Mouse (Mus musculus) hindbrain, postnatal 0 days (tissue): ENCODE measurements around the gene Mks1. TPM values are rescaled to one million over a fixed set of nuclear protein-coding genes. Genes with fewer than 3 reads are reported as not detected.

ENCODE experiments used
- ATAC-seq: fragments of 200-750 bp; cut with Nextera tagmentation; 2 replicates; pipeline ENCODE4 v1.8.0; 2017; ENCODE audit warnings: mild to moderate bottlenecking, moderate TSS enrichment, moderate library complexity
- DNase-seq: peaks from one replicate; pipeline ENCODE4 v3.0.0-alpha.2; 2015; ENCODE audit warnings: low spot score
- H3K27ac ChIP-seq: fragments of 300-500 bp; sonication (generic); 2 replicates; pipeline ENCODE4 v1.5.1; 2014; ENCODE audit warnings: mild to moderate bottlenecking
- H3K27me3 ChIP-seq: fragments of 300-500 bp; sonication (generic); 2 replicates; pipeline ENCODE4 v1.6.1; 2014; ENCODE audit warnings: low read length, mixed read lengths; ENCODE audit not compliant: insufficient read depth
- H3K36me3 ChIP-seq: fragments of 300-500 bp; sonication (generic); 2 replicates; pipeline ENCODE4 v1.6.1; 2014; ENCODE audit warnings: low read length, mixed read lengths; ENCODE audit not compliant: insufficient read depth
- H3K4me1 ChIP-seq: fragments of 300-500 bp; sonication (generic); 2 replicates; pipeline ENCODE4 v1.6.1; 2014; ENCODE audit warnings: antibody characterized with exemption, low read length, mixed read lengths; ENCODE audit not compliant: insufficient read depth
- H3K4me2 ChIP-seq: fragments of 300-500 bp; sonication (generic); 2 replicates; pipeline ENCODE4 v1.6.1; 2014; ENCODE audit warnings: low read depth, mild to moderate bottlenecking, low read length, moderate library complexity, mixed read lengths
- H3K4me3 ChIP-seq: fragments of 300-500 bp; sonication (generic); 2 replicates; pipeline ENCODE4 v1.5.1; 2014; ENCODE audit warnings: low read length
- H3K9ac ChIP-seq: fragments of 300-500 bp; sonication (generic); replicated peaks from 2 replicates; pipeline ENCODE4 v1.6.1; 2014; ENCODE audit warnings: mild to moderate bottlenecking, low read length, moderate library complexity, mixed read lengths
- H3K9me3 ChIP-seq: fragments of 300-500 bp; sonication (generic); 2 replicates; pipeline ENCODE4 v1.6.1; 2016; ENCODE audit warnings: low read length, mixed read lengths
- CTCF ChIP-seq: IDR thresholded peaks from 2 replicates; pipeline ENCODE4 v1.5.1; 2016; ENCODE audit warnings: antibody characterized with exemption, control low read depth, low read depth
- WGBS: fragments of 180-500 bp; shearing (Covaris S2); extraction: QIAGEN DNeasy Blood & Tissue Kit; methylation state at CpG from one replicate; pipeline ENCODE4 v1.1.7; 2014; 5-methylcytosine and 5-hydroxymethylcytosine counted together
- polyA plus RNA-seq: library from polyadenylated mRNA; unstranded; fragments of >200 nt; fragmentation: Nextera tagmentation; extraction: Ambion mirVana; gene quantifications from 2 replicates; pipeline ENCODE4 v1.2.1, GENCODE M21; 2015
- total RNA-seq: library from RNA; depleted of rRNA; stranded (reverse); fragments of >200 nt; gene quantifications from 2 replicates; pipeline ENCODE4 v1.2.3, GENCODE M21; 2014; rRNA removed

The Mks1 gene
- total and polyA plus RNA-seq, 2 experiments from 2014 or later, result 8.0 to 17.4 TPM

DNA sequence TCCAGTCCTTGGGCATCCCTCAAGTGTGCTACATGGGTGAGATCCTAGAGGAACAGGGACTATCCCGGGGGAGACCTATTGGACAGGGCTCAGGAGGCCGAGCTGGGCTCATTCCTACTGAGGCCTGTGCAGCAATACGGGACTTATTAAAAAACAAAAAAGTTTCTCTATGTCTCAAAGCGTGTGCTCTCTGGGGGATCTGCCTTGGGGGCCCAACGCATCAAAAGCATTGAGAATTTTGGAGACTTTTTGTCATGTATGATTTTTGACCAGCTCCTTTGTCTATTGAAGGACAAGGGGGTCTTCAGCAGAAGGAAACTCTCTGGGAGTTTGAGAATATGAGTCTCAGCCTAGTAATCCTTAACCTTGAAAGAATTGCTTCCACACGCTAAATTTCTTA is 39.2 kb downstream of the Mks1 start, which contains the start of gene Olfr462:
TSS of gene Olfr462 (minus strand) at position 101 of the 400 bp plus-strand sequence.
- H3K4me2 ChIP-seq, result no peak within 1 kb of the TSS
- no peaks in the 10 kb centered on the region for H3K9me3 ChIP-seq
- 91% methylated on average over 6 of the region's 6 CpGs for WGBS
- no peak within 1 kb of the TSS for H3K27ac ChIP-seq
- no peak within 1 kb of the TSS for H3K9ac ChIP-seq
- DNase-seq, result no peak
- H3K27me3 ChIP-seq, result no peaks in the 10 kb centered on the region
- H3K4me1 ChIP-seq, result no peaks in the 10 kb centered on the region
- ATAC-seq, result no peak
- TF ChIP-seq CTCF, result no peak
- H3K36me3 ChIP-seq, result no peaks in the 10 kb centered on the region
- H3K4me3 ChIP-seq, result no peak within 1 kb of the TSS

DNA sequence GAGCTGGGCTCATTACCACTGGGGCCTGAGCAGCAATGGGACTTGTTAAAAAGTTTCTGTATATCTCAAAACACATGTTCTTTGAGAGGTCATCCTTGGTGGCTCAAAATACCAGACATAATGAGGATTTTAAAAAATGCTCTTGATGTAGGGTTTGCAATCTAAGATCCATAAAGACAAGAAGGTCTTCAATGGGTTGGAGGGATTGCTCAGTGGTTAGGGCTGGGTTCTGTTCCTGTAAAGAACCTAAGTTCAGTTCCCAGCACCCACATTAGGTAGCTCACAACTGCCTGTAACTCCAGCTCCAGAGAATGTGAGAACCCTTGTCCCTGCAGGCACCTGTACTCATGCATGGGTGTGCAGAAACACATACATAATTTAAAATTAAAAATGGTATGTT is 44.3 kb downstream of the Mks1 start, which contains the start of gene Olfr463:
TSS of gene Olfr463 (minus strand) at position 101 of the 400 bp plus-strand sequence.
- no peak within 1 kb of the TSS for H3K27ac ChIP-seq
- no peaks in the 10 kb centered on the region for H3K9me3 ChIP-seq
- ATAC-seq, result no peak
- H3K4me2 ChIP-seq, result no peak within 1 kb of the TSS
- H3K9ac ChIP-seq, result no peak within 1 kb of the TSS
- H3K4me1 ChIP-seq, result no peaks in the 10 kb centered on the region
- H3K36me3 ChIP-seq, result no peaks in the 10 kb centered on the region
- no peak within 1 kb of the TSS for H3K4me3 ChIP-seq
- DNase-seq, result no peak
- H3K27me3 ChIP-seq, result no peaks in the 10 kb centered on the region
- TF ChIP-seq CTCF, result no peak

DNA sequence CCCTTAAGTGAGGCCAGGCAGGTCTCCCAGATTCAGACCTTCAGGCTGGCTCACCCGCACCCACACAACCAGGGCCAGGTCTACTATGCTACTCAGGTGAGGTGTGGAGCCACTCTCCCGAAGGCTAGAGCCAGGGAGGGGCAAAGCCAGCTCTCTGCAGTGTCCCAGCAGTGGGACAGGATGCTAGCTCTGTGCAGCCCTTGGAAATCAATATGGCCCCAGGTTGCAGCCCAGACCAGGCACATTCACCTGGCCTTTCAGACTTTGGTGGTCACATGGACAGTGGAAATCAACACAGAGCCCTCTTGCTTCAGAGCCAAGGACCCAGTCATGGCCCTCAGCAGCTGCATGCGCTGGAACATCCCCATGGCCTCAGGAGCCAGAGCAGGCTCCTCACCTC is 51.3 kb downstream of the Mks1 start:
- WGBS, result 86% methylated on average over 3 of the region's 3 CpGs
- no peak for TF ChIP-seq CTCF

More for the DNA sequence above, 51.3 kb downstream of the Mks1 start:
- Histone ChIP-seq H3K9ac (no peak overlapping the region), H3K4me2 (no peak overlapping the region), H3K36me3 (no peaks in the 10 kb centered on the region), H3K4me3 (no peak overlapping the region), H3K27ac (no peak overlapping the region), H3K27me3 (no peaks in the 10 kb centered on the region), H3K4me1 (no peaks in the 10 kb centered on the region), H3K9me3 (no peaks in the 10 kb centered on the region)
- ATAC-seq (no peak), DNase-seq (no peak)

Other genes starting within 250 kb of the Mks1 start
- gene Hsf5, start 236.1 kb upstream of the Mks1 start, total RNA-seq, result 0.10 and 0.29 TPM in 2 replicates
- 0.20 and 0.33 TPM in 2 replicates for gene Hsf5, start 236.1 kb upstream of the Mks1 start, polyA plus RNA-seq
- 0.90 and 10.7 TPM in 2 replicates for gene Rnf43, start 190.5 kb upstream of the Mks1 start, total RNA-seq
- 0.85 and 1.8 TPM in 2 replicates for gene Rnf43, start 190.5 kb upstream of the Mks1 start, polyA plus RNA-seq
- gene Supt4a, start 115.7 kb upstream of the Mks1 start, total RNA-seq, result 60.7 and 63.5 TPM in 2 replicates
- gene Supt4a, start 115.7 kb upstream of the Mks1 start, polyA plus RNA-seq, result 125 and 135 TPM in 2 replicates
- gene Tspoap1, start 92.7 kb upstream of the Mks1 start, total RNA-seq, result 103 and 137 TPM in 2 replicates
- 33.2 and 35.6 TPM in 2 replicates for gene Tspoap1, start 92.7 kb upstream of the Mks1 start, polyA plus RNA-seq
- gene Mpo, start 59.6 kb upstream of the Mks1 start, total RNA-seq, result 0.37 TPM in 1 of 2 replicates, not detected in the other
- 0.10 and 0.55 TPM in 2 replicates for gene Mpo, start 59.6 kb upstream of the Mks1 start, polyA plus RNA-seq
- gene Lpo, start 24.9 kb upstream of the Mks1 start, total RNA-seq, result 3.4 and 4.9 TPM in 2 replicates
- gene Lpo, start 24.9 kb upstream of the Mks1 start, polyA plus RNA-seq, result 3.3 and 4.3 TPM in 2 replicates
- 0.68 and 0.89 TPM in 2 replicates for gene Epx, start 22.3 kb downstream of the Mks1 start, total RNA-seq
- 1.6 and 2.2 TPM in 2 replicates for gene Epx, start 22.3 kb downstream of the Mks1 start, polyA plus RNA-seq
- gene Olfr462, start 39.1 kb downstream of the Mks1 start, total RNA-seq, result not detected in 2 replicates
- gene Olfr462, start 39.1 kb downstream of the Mks1 start, polyA plus RNA-seq, result not detected in 2 replicates
- not detected in 2 replicates for gene Olfr463, start 44.2 kb downstream of the Mks1 start, total RNA-seq
- not detected in 2 replicates for gene Olfr463, start 44.2 kb downstream of the Mks1 start, polyA plus RNA-seq
- 0.29 and 0.37 TPM in 2 replicates for gene Olfr464, start 67.8 kb downstream of the Mks1 start, total RNA-seq
- 0.16 TPM in 1 of 2 replicates, not detected in the other for gene Olfr464, start 67.8 kb downstream of the Mks1 start, polyA plus RNA-seq
- gene Dynll2, start 134.3 kb downstream of the Mks1 start, total RNA-seq, result 51.3 and 62.1 TPM in 2 replicates
- 59.7 and 60.5 TPM in 2 replicates for gene Dynll2, start 134.3 kb downstream of the Mks1 start, polyA plus RNA-seq
- 277 and 332 TPM in 2 replicates for gene Srsf1, start 194.2 kb downstream of the Mks1 start, total RNA-seq
- 124 and 130 TPM in 2 replicates for gene Srsf1, start 194.2 kb downstream of the Mks1 start, polyA plus RNA-seq
- 32.7 and 33.5 TPM in 2 replicates for gene Vezf1, start 215.1 kb downstream of the Mks1 start, total RNA-seq
- 29.2 and 31.9 TPM in 2 replicates for gene Vezf1, start 215.1 kb downstream of the Mks1 start, polyA plus RNA-seq
- gene Cuedc1, start 244.8 kb downstream of the Mks1 start, total RNA-seq, result 33.6 and 44.6 TPM in 2 replicates
- 35.8 and 40.9 TPM in 2 replicates for gene Cuedc1, start 244.8 kb downstream of the Mks1 start, polyA plus RNA-seq